Mouse (Mus musculus): Measurements from ENCODE around the gene Sim2. TPM values are rescaled to one million over a fixed set of nuclear protein-coding genes. Genes with fewer than 3 reads are reported as not detected.

Sim2 gene
- total RNA-seq, 2 experiments from 2014 or later, result 0.42 TPM; not detected in 1

DNA sequence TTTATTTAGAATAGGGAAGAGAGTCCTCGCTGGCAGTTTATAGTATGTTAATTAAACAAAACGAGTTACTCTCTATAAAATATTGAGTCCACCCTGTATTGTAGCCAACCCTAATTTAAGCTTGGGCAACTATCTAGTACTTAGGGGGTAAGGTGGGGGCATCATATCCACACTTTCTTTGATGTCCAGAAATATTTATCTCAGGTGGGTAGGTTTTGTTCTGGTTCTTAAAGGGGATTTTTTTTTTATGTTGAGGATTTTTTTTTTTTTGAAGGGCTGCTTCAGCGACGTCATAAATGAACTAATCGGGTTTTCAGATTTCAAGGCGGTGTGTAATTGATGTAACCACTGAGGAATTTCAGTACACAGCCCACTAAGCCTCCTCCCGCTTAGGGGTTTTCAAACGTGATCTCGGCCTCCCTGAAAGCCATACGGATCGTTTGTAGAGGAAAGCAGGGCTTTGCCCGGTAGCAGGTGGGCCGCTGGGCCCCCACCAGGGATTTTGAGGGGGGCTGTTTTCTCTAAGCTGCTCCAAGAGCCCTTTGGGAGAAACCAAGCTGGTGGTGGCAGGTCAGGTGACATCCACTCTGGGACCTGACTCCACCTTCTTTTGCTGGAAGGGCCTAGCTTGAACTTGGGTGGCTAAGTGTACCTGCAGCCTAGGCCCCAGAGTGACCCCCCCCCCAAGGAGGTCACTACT lies 4.7 kb upstream of the Sim2 start:
- Histone ChIP-seq H3K4me3 (no peak overlapping the region), H3K27ac (no peak overlapping the region)
- no peak for TF ChIP-seq CTCF (IDR thresholded peaks at IDR 0.05)
- DNase-seq (ENCODE audit: extremely low spot score in 1 of 2, low spot score in 2 of 2), result no peak
- intact Hi-C loops (cut with DNase I), result loop anchor here (2.0 kb wide), 1 partner anchor 15 kb away; no protein-coding TSS in a partner anchor

DNA sequence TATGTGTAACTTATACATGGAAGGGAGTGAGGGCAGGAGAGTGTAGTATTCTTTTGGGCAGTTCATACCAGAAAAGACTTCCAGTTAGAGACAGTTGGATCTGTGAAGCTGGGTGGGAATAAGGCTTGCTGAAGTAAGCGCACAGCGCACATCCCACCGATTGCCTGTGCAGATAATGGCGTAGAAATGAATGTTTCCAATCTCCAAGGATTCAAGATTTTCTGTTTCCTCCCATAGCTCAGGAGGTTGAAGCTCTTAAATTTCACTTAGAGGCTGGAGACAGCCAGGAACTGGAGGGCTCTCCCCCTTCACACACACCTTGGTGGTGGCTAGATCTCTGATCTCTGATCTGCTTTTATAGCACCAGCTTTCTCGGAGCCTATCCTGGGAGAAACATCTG lies 3.1 kb upstream of the Sim2 start:
- no peak for TF ChIP-seq CTCF (IDR thresholded peaks at IDR 0.05)
- intact Hi-C loops (cut with DNase I), result loop anchor here (2.0 kb wide), 1 partner anchor 13 kb away; no protein-coding TSS in a partner anchor
- no peak overlapping the region for H3K4me3 ChIP-seq

DNA sequence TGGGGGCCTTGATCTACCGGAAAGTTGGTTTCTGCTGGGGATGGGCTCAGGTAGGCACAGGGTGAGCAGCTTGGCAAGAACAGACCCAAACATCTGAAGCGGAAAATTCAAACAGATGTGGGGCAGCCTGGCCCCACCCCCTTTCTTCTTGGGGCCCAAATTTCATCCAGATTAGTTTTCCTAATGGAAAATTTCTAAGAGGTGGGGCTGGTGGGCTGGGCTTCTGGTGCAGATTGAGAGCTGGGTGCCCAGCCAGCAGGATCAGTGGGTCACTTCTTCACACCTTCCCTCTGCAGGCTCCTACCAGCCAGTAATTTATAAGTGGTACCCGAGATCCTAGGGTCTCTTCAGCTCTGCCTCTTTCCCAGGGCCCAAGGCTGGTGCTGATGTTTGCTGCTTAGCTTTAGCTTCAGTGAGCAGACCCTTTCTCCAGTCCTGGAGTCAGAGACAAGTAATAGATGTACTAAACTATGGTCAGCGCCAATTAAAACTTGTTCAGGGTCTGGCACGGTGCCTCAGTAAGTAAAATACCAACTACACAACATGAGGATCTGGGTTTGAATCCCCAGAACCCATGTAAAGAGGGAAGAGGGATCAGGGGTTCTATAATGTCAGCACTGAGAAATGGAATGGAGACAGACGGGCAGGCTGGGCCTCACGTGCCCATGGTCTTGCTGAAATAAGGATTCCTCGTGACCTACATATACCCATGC lies 2.6 kb upstream of the Sim2 start:
- no peak for DNase-seq (ENCODE audit: extremely low spot score in 1 of 2, low spot score in 2 of 2)
- intact Hi-C loops (cut with DNase I), result loop anchor here (2.0 kb wide), 1 partner anchor 13 kb away; no protein-coding TSS in a partner anchor
- TF ChIP-seq CTCF (IDR thresholded peaks at IDR 0.05), result no peak
- no peak overlapping the region for H3K27ac ChIP-seq
- no peak overlapping the region for H3K4me3 ChIP-seq

More for the DNA sequence above, 3.1 kb upstream of the Sim2 start:
- no peak for DNase-seq (ENCODE audit: extremely low spot score in 1 of 2, low spot score in 2 of 2)
- no peak overlapping the region for H3K27ac ChIP-seq

DNA sequence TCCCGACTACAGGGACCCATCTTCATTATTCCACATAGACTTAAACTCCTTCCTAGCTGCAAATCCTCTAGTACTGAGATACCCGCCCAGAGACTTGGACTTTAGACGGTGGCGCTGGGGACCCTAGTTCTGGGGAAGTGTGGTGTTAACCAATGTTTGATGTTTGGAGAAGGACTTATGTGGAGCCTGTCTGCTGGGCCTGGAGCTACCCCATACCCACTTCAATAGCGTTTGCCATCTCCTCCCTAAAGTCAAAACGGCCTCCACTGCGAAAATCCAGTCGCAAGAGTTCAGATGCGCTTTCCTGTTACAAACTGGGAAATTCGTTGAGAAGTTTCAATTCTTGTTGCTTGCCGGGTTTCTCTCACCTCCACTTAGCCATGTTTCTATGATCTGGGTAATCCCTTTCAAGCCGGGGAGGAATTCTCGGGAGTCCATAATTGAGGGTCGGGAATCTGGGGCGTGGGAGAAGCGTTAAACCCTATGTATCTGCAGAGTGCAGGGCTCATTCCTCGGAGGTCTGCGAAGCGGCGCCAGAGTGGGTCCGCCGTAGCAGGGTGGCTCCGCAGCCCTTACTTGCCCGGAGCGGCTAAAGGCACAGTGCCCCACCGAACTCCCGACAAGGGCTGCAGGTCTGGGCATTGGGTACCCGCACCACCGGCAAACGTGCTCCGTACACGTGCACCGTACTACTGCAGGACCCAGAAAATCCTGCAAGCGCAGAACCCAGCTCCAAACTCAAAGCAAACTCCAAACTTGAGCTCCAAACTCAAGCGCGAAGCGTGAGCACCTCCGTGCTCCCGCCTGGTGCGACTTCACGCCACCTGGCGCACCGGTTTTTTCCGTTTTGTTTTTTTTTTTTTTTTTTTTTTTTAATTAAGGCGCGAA lies 1.5 kb upstream of the Sim2 start:
- TF ChIP-seq CTCF (IDR thresholded peaks at IDR 0.05), result no peak
- H3K4me3 ChIP-seq, result no peak overlapping the region
- no peak for DNase-seq (ENCODE audit: extremely low spot score in 1 of 2, low spot score in 2 of 2)
- H3K27ac ChIP-seq, result no peak overlapping the region
- intact Hi-C loops (cut with DNase I), result no loop called here

DNA sequence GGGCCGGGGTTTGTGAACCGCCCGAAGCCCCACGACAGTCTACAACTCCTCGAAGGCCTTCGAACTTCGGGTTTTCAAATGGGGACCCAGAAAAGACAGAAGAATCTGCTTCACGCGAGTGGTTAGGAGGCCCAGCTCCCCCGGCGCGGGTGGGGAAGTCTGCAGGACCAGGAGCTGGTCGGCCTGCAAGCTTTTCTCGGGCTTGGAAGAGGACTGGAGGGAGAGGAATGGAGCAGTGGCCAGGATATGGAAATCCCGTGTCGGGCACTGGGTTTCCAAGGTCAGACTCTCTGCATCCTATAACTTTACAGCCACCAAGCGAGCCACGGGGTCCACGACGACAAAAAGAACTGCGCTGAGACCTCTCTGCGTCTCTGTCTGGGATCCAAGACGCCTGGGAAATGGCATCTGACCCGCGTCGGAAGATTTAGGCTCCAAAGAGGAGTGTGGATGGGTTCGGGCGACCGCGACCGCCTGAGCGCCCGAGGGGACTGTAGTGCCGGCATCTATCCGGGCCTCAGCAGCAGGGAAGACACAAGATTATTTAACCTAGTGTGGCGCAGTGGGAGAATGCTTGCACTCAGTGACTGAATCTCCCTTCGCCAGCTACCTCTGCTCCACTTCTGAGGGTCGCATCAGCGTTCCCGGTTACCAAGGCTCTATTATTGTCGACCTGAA lies 744 bp upstream of the Sim2 start:
- Histone ChIP-seq H3K4me3 (no peak overlapping the region), H3K27ac (no peak overlapping the region)
- DNase-seq (ENCODE audit: extremely low spot score in 1 of 2, low spot score in 2 of 2), result no peak
- TF ChIP-seq CTCF (IDR thresholded peaks at IDR 0.05), result no peak
- intact Hi-C loops (cut with DNase I), result no loop called here

DNA sequence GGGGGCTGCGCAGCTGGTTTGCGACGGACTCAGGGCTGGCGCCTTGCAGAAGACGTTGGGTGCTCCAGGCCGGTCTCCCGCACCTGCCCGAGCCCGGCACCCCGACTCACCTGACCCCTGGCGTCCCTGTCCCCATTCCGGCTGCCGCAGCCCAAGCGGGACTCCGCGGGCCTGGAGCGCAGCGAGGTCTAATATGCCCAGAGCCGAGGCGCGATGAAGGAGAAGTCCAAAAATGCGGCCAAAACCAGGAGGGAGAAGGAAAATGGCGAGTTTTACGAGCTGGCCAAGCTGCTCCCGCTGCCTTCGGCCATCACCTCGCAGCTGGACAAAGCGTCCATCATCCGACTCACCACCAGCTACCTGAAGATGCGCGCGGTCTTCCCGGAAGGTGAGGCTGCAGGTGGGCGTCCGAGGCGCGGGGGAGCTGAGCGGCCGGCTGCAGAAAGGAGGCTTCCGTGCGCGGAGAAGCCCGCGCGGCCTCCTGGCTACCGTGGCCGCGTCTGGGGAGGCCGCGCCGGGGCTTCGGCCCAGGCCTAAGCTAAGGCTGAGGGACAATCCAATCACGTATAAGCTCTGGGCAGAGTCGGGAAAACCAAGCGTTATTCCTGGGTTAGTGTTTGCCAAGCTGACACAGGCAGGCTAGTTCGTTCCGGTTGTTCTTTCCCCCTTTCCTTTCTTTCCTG lies 1.0 kb downstream of the Sim2 start:
- no peak for TF ChIP-seq CTCF (IDR thresholded peaks at IDR 0.05)
- Histone ChIP-seq H3K27ac (no peak overlapping the region), H3K4me3 (no peak overlapping the region)
- DNase-seq (ENCODE audit: extremely low spot score in 1 of 2, low spot score in 2 of 2), result no peak
- intact Hi-C loops (cut with DNase I), result no loop called here

DNA sequence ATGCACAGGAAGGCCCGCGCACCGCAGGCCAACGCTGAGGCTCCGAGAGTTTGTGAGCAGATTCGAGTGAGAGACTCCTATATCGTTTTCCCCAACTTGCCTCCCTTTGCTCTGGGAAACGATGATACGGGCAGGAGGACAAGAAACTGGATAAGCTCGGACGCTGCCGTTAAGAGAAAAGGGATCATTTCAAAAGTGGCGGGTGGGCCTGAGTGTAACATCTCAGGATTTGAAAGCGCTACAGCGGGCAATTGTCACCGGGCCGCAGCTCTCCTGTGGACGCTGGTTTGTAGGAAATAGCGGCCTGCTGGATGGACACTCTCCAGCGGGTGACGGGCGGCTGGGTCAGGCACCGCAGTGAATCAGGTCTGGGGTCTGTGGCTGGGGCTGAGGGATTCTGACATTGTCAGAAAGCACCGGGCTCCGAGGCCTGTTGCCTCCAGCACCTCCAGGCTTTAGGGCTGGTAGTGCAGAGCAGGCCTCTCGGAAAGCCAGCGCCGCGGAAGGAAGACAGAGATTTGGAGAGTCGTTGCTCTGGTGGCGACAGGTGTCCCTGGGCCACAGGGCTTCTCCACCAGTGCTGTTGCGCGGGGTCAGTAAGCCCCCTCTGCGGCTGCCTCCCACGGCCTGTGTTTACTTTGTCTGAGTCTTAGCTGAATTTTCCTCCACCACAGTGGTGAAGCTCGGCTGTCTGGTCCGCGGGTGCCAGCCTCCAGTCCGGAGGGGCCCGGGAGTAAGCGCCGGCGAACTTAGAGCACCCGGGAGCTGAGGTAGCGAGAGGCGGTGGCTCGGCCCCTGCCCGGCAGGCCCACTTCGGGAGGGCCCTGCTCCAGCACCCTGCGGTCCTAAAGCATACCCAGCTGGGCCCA lies 2.2 kb downstream of the Sim2 start:
- intact Hi-C loops (cut with DNase I), result no loop called here
- TF ChIP-seq CTCF (IDR thresholded peaks at IDR 0.05), result no peak

DNA sequence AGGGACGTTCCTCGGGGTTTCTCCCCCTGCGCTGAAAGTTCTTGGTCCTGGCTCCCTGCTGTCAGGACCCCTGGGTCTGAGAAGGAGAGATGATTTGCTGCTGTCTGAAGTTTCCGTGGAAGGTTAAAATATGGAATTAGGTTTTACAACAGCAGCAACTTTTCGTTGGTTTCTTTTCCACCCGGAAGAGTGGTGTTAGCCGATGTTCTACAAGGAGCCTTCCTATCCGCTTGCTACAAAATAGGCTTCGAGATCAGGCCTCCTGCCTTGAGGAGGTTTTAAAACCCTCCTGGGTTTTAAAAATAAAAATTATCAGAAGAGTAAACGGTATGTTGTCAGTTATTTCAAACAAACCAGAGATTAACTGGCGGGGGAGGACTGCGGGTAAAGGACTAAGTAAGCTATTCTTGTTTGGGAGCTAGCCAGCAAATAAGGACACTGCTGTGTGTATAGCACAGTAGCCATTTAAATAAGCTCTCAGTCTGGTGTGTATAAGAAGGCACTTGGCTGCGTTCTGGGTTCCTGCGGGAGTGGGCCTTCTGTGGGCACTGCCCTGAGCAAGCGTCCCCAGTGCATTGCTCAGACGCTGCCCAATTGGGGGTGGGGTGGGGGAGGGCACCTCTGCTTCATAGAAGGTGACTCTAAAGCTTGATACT lies 3.0 kb downstream of the Sim2 start:
- intact Hi-C loops (cut with DNase I), result no loop called here
- Histone ChIP-seq H3K4me3 (no peak overlapping the region), H3K27ac (no peak overlapping the region)
- no peak for DNase-seq (ENCODE audit: extremely low spot score in 1 of 2, low spot score in 2 of 2)
- TF ChIP-seq CTCF (IDR thresholded peaks at IDR 0.05), result no peak

More for the DNA sequence above, 2.2 kb downstream of the Sim2 start:
- no peak overlapping the region for H3K4me3 ChIP-seq
- H3K27ac ChIP-seq, result no peak overlapping the region
- no peak for DNase-seq (ENCODE audit: extremely low spot score in 1 of 2, low spot score in 2 of 2)

DNA sequence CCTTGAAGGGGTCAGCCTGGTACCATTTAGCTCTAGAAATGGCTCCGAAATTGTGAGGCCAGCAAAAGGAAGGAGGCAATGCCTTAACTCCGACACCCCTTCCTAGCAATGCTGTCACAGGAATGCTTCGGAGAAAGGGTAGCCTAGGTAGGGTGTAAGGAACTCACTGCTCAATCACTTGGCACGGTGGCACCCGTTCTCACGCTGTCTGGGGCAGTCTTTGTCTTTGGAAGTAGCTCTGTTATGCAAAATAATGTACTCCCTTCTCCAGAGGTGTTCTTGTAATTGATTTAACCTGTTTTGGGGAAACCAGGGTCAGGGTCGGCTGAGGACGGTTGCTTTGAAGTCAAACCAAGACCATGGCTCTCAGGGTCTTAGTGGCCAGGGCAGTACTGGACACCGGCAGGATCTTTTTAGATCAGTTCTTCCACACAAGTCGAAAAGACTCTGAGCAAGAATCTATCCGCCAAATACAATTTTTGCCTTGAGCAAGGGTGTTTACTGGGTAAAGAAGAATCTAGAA lies 3.6 kb downstream of the Sim2 start:
- no peak overlapping the region for H3K27ac ChIP-seq
- TF ChIP-seq CTCF (IDR thresholded peaks at IDR 0.05), result no peak
- DNase-seq (ENCODE audit: extremely low spot score in 1 of 2, low spot score in 2 of 2), result no peak
- intact Hi-C loops (cut with DNase I), result no loop called here
- no peak overlapping the region for H3K4me3 ChIP-seq

Measured in left cerebral cortex, adult 2 months (tissue).